Mouse (Mus musculus) bone marrow macrophage, adult 2 months (primary cell): ENCODE data around the gene Rpl3.

Experiments
- CTCF ChIP-seq: IDR thresholded peaks from 2 replicates; pipeline ENCODE4 v1.5.1; 2012; ENCODE audit warnings: low read depth, mild to moderate bottlenecking, low read length, moderate library complexity
- POLR2A ChIP-seq: IDR thresholded peaks from 2 replicates; pipeline ENCODE4 v1.6.1; 2012; ENCODE audit warnings: mild to moderate bottlenecking, low read depth, low read length, borderline replicate concordance

- TF ChIP-seq CTCF (no peak), POLR2A (no peak)
Measured at GRCm38 (mm10) chr15:80075733-80076337, 15.8 kb downstream of the Rpl3 start.
